Mouse (Mus musculus) inflammation-experienced regulatory T-cells, adult 6 months (primary cell): ENCODE data around the gene Rsph14. TPM values are rescaled to one million over a fixed set of nuclear protein-coding genes. Genes with fewer than 3 reads are reported as not detected.
"Not testable (repeated sequence)": the region's sequence is repeated elsewhere in the genome, so short reads cannot be mapped to it uniquely, and the experiment has no call there.

ENCODE experiments used
- ATAC-seq: one replicate; pipeline ENCODE4 v1.8.0; 2017
- polyA plus RNA-seq, 3 experiments: library from polyadenylated mRNA; unstranded; fragments of 100-300 nt; shearing (Covaris generic); gene quantifications; one replicate each; pipeline ENCODE4 v1.2.1; 2017

Gene Rsph14
- polyA plus RNA-seq, 3 experiments from 2014 or later, result not detected

GRCm38 (mm10) chr10:75053655-75054054 is 21.3 kb upstream of the Rsph14 start:
- no peak for ATAC-seq

GRCm38 (mm10) chr10:75052902-75053301 is 20.5 kb upstream of the Rsph14 start:
- ATAC-seq, result no peak

- ATAC-seq, result no peak
Observed at GRCm38 (mm10) chr10:75051364-75052074, 19.1 kb upstream of the Rsph14 start.

GRCm38 (mm10) chr10:75048711-75049110 is 16.3 kb upstream of the Rsph14 start:
- no peak for ATAC-seq

GRCm38 (mm10) chr10:75045831-75046230 is 13.4 kb upstream of the Rsph14 start:
- ATAC-seq, result no peak

GRCm38 (mm10) chr10:75044459-75044858 is 12.1 kb upstream of the Rsph14 start:
- no peak for ATAC-seq

- ATAC-seq, result not testable (repeated sequence)
Observed at GRCm38 (mm10) chr10:75042060-75042459, 9.7 kb upstream of the Rsph14 start.

GRCm38 (mm10) chr10:75036883-75037379 is 4.5 kb upstream of the Rsph14 start, which contains the start of gene Rab36:
Rab36 (plus strand) TSS chr10:75037058.
- peak; percentile 98 for ATAC-seq

GRCm38 (mm10) chr10:75031345-75032114 is 856 bp downstream of the Rsph14 start:
- no peak for ATAC-seq

GRCm38 (mm10) chr10:75030234-75030633 is 2.2 kb downstream of the Rsph14 start:
- no peak for ATAC-seq

- no peak for ATAC-seq
Observed at GRCm38 (mm10) chr10:75029677-75030076, 2.7 kb downstream of the Rsph14 start.

- ATAC-seq, result no peak
Observed at GRCm38 (mm10) chr10:75028743-75029142, 3.6 kb downstream of the Rsph14 start.

- no peak for ATAC-seq
Observed at GRCm38 (mm10) chr10:75026491-75026890, 5.9 kb downstream of the Rsph14 start.

GRCm38 (mm10) chr10:75021138-75021537 is 11.2 kb downstream of the Rsph14 start:
- ATAC-seq, result no peak

GRCm38 (mm10) chr10:75020271-75020670 is 12.1 kb downstream of the Rsph14 start:
- ATAC-seq, result no peak

GRCm38 (mm10) chr10:75016481-75016880 is 15.9 kb downstream of the Rsph14 start:
- ATAC-seq, result no peak

GRCm38 (mm10) chr10:75015465-75015864 is 16.9 kb downstream of the Rsph14 start:
- ATAC-seq, result no peak

GRCm38 (mm10) chr10:75010704-75011103 is 21.7 kb downstream of the Rsph14 start:
- no peak for ATAC-seq

GRCm38 (mm10) chr10:75006889-75007662 is 25.3 kb downstream of the Rsph14 start:
- no peak for ATAC-seq

- no peak for ATAC-seq
Observed at GRCm38 (mm10) chr10:75004067-75004466, 28.3 kb downstream of the Rsph14 start.

GRCm38 (mm10) chr10:75001391-75001790 is 31.0 kb downstream of the Rsph14 start:
- ATAC-seq, result no peak

- ATAC-seq, result no peak
Observed at GRCm38 (mm10) chr10:74995377-74995776, 37.0 kb downstream of the Rsph14 start.

GRCm38 (mm10) chr10:74994863-74995262 is 37.5 kb downstream of the Rsph14 start:
- no peak for ATAC-seq
